ENCODE assay signal across 18 mouse cellular contexts in genomic region chr14:60385079-60385643, GRCm38 (mm10). TPM values are rescaled to one million over a fixed set of nuclear protein-coding genes. Genes with fewer than 3 reads are reported as not detected.
A peak's percentile ranks its signal among the peaks of the same experiment; 100 is the strongest.
DNase-seq lines count a peak whose midpoint lies in the region; ATAC-seq and TF ChIP-seq lines count a peak whose summit lies in the region.
"Had no signal": no experiment of that assay in that cellular context is flagged by ENCODE, and none has a peak within 500 bp of the region (broad histone marks: within the 10 kb centered on the region; RNA-seq: fewer than 3 reads in every experiment).

No protein-coding gene starts in this region.

- H3K4me2 ChIP-seq in hindbrain, embryonic 12.5 days (replicated peaks), result peak overlapping the region; percentile 4; the same call in 1 of the 2 replicates
- no peak overlapping the region for H3K4me2 ChIP-seq in hindbrain, embryonic 11.5 days (replicated peaks; ENCODE audit: low read depth, low read length)
- H3K4me2 ChIP-seq in hindbrain, postnatal 0 days (ENCODE audit: low read depth, low read length), result peak overlapping the region; percentile 86
- peak overlapping the region; percentile 94; the same call in 1 of the 2 replicates for H3K4me2 ChIP-seq in neural tube, embryonic 13.5 days
- H3K4me2 ChIP-seq: embryonic facial prominence, embryonic 12.5 days; limb, embryonic 15.5 days had no signal

- H3K9me3 ChIP-seq in hindbrain, embryonic 12.5 days (replicated peaks), result no peaks in the 10 kb centered on the region
- H3K9me3 ChIP-seq in hindbrain, embryonic 11.5 days (ENCODE audit: control insufficient read depth, low read length), result no peaks in the 10 kb centered on the region
- H3K9me3 ChIP-seq in hindbrain, postnatal 0 days (ENCODE audit: low read length), result no peaks in the 10 kb centered on the region
- no peaks in the 10 kb centered on the region for H3K9me3 ChIP-seq in neural tube, embryonic 13.5 days
- H3K9me3 ChIP-seq in embryonic facial prominence, embryonic 10.5 days, result no peaks in the 10 kb centered on the region
- H3K9me3 ChIP-seq: embryonic facial prominence, embryonic 12.5 days; limb, embryonic 15.5 days had no signal

- no peak overlapping the region for H3K9ac ChIP-seq in hindbrain, embryonic 12.5 days
- H3K9ac ChIP-seq in hindbrain, embryonic 11.5 days (ENCODE audit: low read depth, low read length), result no peak overlapping the region
- H3K9ac ChIP-seq in hindbrain, postnatal 0 days (replicated peaks; ENCODE audit: low read length), result no peak overlapping the region
- H3K9ac ChIP-seq in neural tube, embryonic 13.5 days, result 0 out of 2 replicates have a peak overlapping the region, but pooled peaks have one; percentile 6
- H3K9ac ChIP-seq: embryonic facial prominence, embryonic 12.5 days; limb, embryonic 15.5 days had no signal

- no peak for DNase-seq in hindbrain, embryonic 11.5 days (ENCODE audit: low spot score)
- DNase-seq in brain, embryonic 14.5 days (ENCODE audit: low read depth), result peak; percentile 73
- DNase-seq in hindbrain, postnatal 0 days (ENCODE audit: low spot score), result peak; percentile 58
- DNase-seq in embryonic facial prominence, embryonic 10.5 days (ENCODE audit: low spot score), result no peak
- DNase-seq in adrenal gland, adult (ENCODE audit: inconsistent age in 2 of 2, low spot score in 1 of 2), result no peak
- DNase-seq in lung, postnatal 36 days, result no peak
- DNase-seq: adrenal gland, postnatal 10 days; B cell, adult 2 months; cerebellum, postnatal 36 days; heart, postnatal 10 days; lung, adult 2 months had no signal

- peak; percentile 16; the same call in 1 of the 2 replicates for ATAC-seq in hindbrain, embryonic 12.5 days (ENCODE audit: low FRiP score)
- ATAC-seq in hindbrain, embryonic 11.5 days (ENCODE audit: low FRiP score), result no peak
- ATAC-seq in hindbrain, postnatal 0 days, result 0 out of 2 replicates have a peak, but pooled peaks have one; percentile 24
- 0 out of 2 replicates have a peak, but pooled peaks have one; percentile 15 for ATAC-seq in neural tube, embryonic 13.5 days (ENCODE audit: low read depth)
- ATAC-seq: Patski had no signal

- peaks cover 57% of the 10 kb centered on the region for H3K4me1 ChIP-seq in hindbrain, embryonic 12.5 days
- H3K4me1 ChIP-seq in hindbrain, embryonic 11.5 days (replicated peaks; ENCODE audit: control insufficient read depth, insufficient read depth, low read length), result no peaks in the 10 kb centered on the region
- peaks cover 33% of the 10 kb centered on the region for H3K4me1 ChIP-seq in hindbrain, postnatal 0 days (ENCODE audit: insufficient read depth, low read length)
- peaks cover 73% of the 10 kb centered on the region for H3K4me1 ChIP-seq in neural tube, embryonic 13.5 days (replicated peaks)
- H3K4me1 ChIP-seq in embryonic facial prominence, embryonic 10.5 days, result peaks cover under 1% of the 10 kb centered on the region; the same call in 1 of the 2 replicates
- H3K4me1 ChIP-seq: embryonic facial prominence, embryonic 12.5 days; limb, embryonic 15.5 days had no signal

- TF ChIP-seq CTCF in brain, embryonic 14.5 days (IDR thresholded peaks at IDR 0.05; ENCODE audit: borderline replicate concordance, extremely low read depth, insufficient read depth, insufficient read length), result no peak
- TF ChIP-seq CTCF in hindbrain, postnatal 0 days (IDR thresholded peaks at IDR 0.05; ENCODE audit: low read depth), result no peak

- no peak for TF ChIP-seq POLR2A in brain, embryonic 14.5 days (IDR thresholded peaks at IDR 0.05; ENCODE audit: borderline replicate concordance, extremely low read depth, insufficient read depth, insufficient read length, poor library complexity, severe bottlenecking)

- whole genome bisulfite sequencing in hindbrain, embryonic 12.5 days, result 42% methylated on average over 6 of the region's 6 CpGs
- 60% methylated on average over 6 of the region's 6 CpGs for WGBS in hindbrain, embryonic 11.5 days
- WGBS in hindbrain, postnatal 0 days, result 29% methylated on average over 6 of the region's 6 CpGs
- WGBS in neural tube, embryonic 13.5 days, result 34% methylated on average over 6 of the region's 6 CpGs
- WGBS in embryonic facial prominence, embryonic 10.5 days, result 65% methylated on average over 6 of the region's 6 CpGs

- H3K27me3 ChIP-seq in hindbrain, embryonic 12.5 days, result no peaks in the 10 kb centered on the region
- no peaks in the 10 kb centered on the region for H3K27me3 ChIP-seq in hindbrain, embryonic 11.5 days (ENCODE audit: control insufficient read depth, insufficient read depth, low read length)
- no peaks in the 10 kb centered on the region for H3K27me3 ChIP-seq in hindbrain, postnatal 0 days (ENCODE audit: insufficient read depth, low read length)
- no peaks in the 10 kb centered on the region for H3K27me3 ChIP-seq in neural tube, embryonic 13.5 days
- H3K27me3 ChIP-seq in embryonic facial prominence, embryonic 10.5 days (replicated peaks; ENCODE audit: low read depth, poor library complexity, severe bottlenecking), result peaks cover 7% of the 10 kb centered on the region

- no peak overlapping the region for H3K27ac ChIP-seq in hindbrain, embryonic 12.5 days
- H3K27ac ChIP-seq in hindbrain, embryonic 11.5 days (ENCODE audit: low read depth, low read length), result no peak overlapping the region
- H3K27ac ChIP-seq in hindbrain, postnatal 0 days, result no peak overlapping the region
- no peak overlapping the region; the same call in 1 of the 2 replicates for H3K27ac ChIP-seq in neural tube, embryonic 13.5 days (replicated peaks)
- no peak overlapping the region for H3K27ac ChIP-seq in embryonic facial prominence, embryonic 10.5 days (replicated peaks)
- H3K27ac ChIP-seq: embryonic facial prominence, embryonic 12.5 days; kidney, postnatal 0 days; limb, embryonic 15.5 days had no signal

- H3K4me3 ChIP-seq in hindbrain, embryonic 12.5 days, result no peak overlapping the region
- H3K4me3 ChIP-seq in hindbrain, embryonic 11.5 days (ENCODE audit: low read depth, low read length), result no peak overlapping the region
- H3K4me3 ChIP-seq in hindbrain, postnatal 0 days (ENCODE audit: low read length), result 0 out of 2 replicates have a peak overlapping the region, but pooled peaks have one; percentile 4
- H3K4me3 ChIP-seq in neural tube, embryonic 13.5 days, result 0 out of 2 replicates have a peak overlapping the region, but pooled peaks have one; percentile 1
- H3K4me3 ChIP-seq in embryonic facial prominence, embryonic 10.5 days, result no peak overlapping the region
- H3K4me3 ChIP-seq: embryonic facial prominence, embryonic 12.5 days; limb, embryonic 15.5 days had no signal

- no peaks in the 10 kb centered on the region for H3K36me3 ChIP-seq in hindbrain, embryonic 12.5 days
- H3K36me3 ChIP-seq in hindbrain, embryonic 11.5 days (ENCODE audit: control insufficient read depth, insufficient read depth, low read length), result no peaks in the 10 kb centered on the region
- no peaks in the 10 kb centered on the region for H3K36me3 ChIP-seq in hindbrain, postnatal 0 days (ENCODE audit: insufficient read depth, low read length)
- H3K36me3 ChIP-seq in neural tube, embryonic 13.5 days, result no peaks in the 10 kb centered on the region; the same call in 1 of the 2 replicates
- no peaks in the 10 kb centered on the region for H3K36me3 ChIP-seq in embryonic facial prominence, embryonic 10.5 days (replicated peaks)
- H3K36me3 ChIP-seq: embryonic facial prominence, embryonic 12.5 days; limb, embryonic 15.5 days had no signal

RNA-seq across cellular contexts. Expression of gene Amer2, which starts 12.1 kb away (rescaled TPM):
- polyA plus RNA-seq in hindbrain, embryonic 12.5 days (2016; fragmentation: Nextera tagmentation; extraction: Ambion mirVana), result 28.2 and 30.4 TPM in 2 replicates
- polyA plus RNA-seq in hindbrain, embryonic 11.5 days (2014; fragmentation: Nextera tagmentation; extraction: Ambion mirVana), result 12.0 and 12.6 TPM in 2 replicates
- 25.7 and 27.4 TPM in 2 replicates for polyA plus RNA-seq in brain, embryonic 14.5 days (2012; rRNA removed)
- 27.4 and 27.6 TPM in 2 replicates for total RNA-seq in hindbrain, postnatal 0 days (2014; rRNA removed)
- 20.5 and 21.6 TPM in 2 replicates for polyA plus RNA-seq in hindbrain, postnatal 0 days (2015; fragmentation: Nextera tagmentation; extraction: Ambion mirVana)
- polyA plus RNA-seq in neural tube, embryonic 13.5 days (2015; fragmentation: Nextera tagmentation; extraction: Ambion mirVana), result 26.7 and 28.5 TPM in 2 replicates
- polyA plus RNA-seq in embryonic facial prominence, embryonic 10.5 days (2016; fragmentation: Nextera tagmentation; extraction: Ambion mirVana), result 4.5 and 4.9 TPM in 2 replicates
- total RNA-seq: heart, adult 8-10 months had no signal

Comparison
In these comparisons a context has a peak if more than half of its experiments do, and no peak if none do; other contexts are left out.
1. H3K4me3 ChIP-seq: peak in hindbrain, postnatal 0 days (single experiment) and neural tube, embryonic 13.5 days (single experiment); none in hindbrain, embryonic 12.5 days (single experiment), hindbrain, embryonic 11.5 days (single experiment) and embryonic facial prominence, embryonic 10.5 days (single experiment).
2. DNase-seq: peak in brain, embryonic 14.5 days (single experiment) and hindbrain, postnatal 0 days (single experiment); none in hindbrain, embryonic 11.5 days (single experiment), embryonic facial prominence, embryonic 10.5 days (single experiment), adrenal gland, adult (0 of 2) and lung, postnatal 36 days (single experiment).